Mouse (Mus musculus): ENCODE data around the gene Slc25a34.

Gene Slc25a34

DNA sequence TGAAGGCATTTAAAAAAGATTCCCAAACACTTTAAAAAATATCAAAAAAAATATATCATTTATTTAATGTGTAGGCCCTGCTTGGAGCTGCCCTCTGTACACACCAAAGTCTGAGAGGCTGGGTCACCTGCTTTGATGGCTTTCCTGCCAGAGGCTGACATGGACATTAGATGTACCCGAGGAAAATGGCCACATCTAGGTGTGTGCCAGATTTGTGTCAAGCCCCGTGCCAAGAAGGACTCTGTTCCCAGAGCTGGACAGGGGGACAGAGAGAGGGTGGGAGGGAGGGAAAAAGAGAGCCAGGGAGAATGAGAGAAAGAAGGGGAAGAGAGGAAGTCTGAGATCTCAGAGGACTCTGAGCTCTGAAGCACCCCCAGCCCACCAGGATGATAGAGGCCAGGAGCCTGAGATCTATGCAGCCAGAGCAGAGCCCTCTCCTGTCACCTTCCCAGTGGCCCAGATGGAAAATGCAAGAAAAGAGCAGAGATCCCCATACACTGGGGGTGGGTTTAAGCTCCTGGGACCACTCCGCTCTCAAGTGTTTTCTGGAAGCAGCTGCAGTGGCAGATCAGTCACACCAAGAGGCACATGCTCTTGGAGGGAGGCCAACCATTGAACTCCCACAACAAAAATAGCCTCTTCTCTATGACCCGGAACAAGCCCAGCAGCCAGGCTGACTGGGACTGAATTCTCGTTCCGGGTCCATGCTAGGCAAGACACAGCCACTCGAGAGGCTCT is 19.7 kb upstream of the Slc25a34 start:
- no peak for DNase-seq (ENCODE audit: low read depth, low spot score)

DNA sequence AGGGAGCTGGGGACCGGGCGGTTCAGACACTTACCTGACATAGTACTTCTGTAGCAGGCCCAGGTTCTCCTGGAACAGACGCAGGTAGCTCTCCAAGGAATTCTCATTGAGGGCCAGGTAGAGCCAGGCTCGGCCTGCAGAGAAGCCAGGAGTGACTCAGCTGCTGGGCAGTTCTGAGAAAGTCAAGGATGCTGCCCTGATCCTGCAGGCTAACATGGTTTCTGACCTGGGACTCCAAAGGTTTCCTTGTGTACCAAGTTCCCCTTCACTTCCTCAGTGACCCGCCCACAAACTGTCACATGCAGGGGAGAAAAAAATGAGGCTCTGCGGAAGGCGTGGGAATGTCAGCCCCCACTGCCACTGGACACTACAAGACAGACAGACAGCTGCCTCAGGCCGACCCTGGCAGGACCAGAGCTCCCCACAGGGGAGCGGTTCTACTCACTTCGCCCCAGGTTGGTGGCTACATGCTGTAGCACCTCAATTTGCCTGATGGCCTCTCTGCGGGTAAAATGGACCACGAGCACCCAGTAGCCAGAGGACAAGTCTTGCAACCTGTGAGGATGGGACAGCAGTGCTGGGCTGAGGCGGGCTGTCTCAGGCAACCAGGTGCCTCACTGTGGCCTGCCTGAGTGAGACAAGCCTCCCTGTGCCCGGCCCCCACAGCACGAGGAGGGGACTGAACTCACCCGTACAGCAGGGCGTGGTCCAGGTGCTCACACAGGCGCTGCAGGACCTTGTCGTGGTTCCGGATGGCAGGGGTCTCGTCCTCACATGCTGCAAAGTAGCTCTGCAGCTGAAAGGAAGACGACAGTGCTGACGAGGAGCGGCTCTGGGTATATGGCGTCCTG is 18.6 kb upstream of the Slc25a34 start:
- DNase-seq (ENCODE audit: low read depth, low spot score): no peak

- no peak for DNase-seq (ENCODE audit: low read depth, low spot score)
Measured at GRCm38 (mm10) chr4:141641353-141641771, 17.7 kb upstream of the Slc25a34 start.

DNA sequence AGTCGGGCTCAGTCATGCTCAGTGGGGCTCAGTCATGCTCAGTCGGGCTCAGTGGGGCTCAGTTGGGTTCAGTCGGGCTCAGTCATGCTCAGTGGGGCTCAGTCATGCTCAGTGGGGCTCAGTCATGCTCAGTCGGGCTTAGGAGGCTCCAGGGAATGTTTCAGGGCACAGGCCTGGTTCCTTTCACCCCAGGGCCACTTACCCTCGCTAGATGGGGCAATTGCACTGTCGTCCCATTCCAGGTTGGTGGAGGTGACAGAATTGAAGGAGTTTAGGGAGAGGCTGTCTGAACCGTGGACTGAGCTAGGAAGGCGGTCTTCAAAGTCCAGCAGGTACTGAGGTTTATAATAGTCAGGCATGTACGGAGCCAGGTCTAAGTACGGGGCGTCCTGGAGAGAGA is 15.9 kb upstream of the Slc25a34 start:
- no peak for DNase-seq (ENCODE audit: low read depth, low spot score)

- DNase-seq (ENCODE audit: low read depth, low spot score): no peak
Measured at GRCm38 (mm10) chr4:141636693-141637092, 13.1 kb upstream of the Slc25a34 start.

DNA sequence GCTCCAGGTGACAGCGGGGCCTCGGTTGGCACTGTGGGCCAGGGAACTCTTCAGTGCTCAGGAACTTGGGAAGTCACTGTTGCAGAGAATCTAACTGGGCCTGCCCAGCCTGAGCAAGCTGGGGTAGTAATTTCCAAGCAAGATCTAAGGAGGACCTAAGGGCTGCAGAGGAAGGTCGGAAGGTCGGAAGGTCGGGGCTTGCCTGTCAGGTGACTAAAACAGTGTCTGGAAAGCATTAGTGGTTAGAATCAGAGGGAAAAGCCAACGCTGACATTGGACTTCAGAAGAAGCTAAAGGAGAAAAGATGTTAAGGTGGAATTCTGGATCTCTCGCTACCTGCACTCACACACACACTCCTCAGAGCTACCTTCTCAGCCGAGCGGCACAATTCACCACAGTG is 12.4 kb upstream of the Slc25a34 start:
- no peak for DNase-seq (ENCODE audit: low read depth, low spot score)

GRCm38 (mm10) chr4:141632111-141632873 is 8.7 kb upstream of the Slc25a34 start:
- DNase-seq (ENCODE audit: low read depth, low spot score): no peak

GRCm38 (mm10) chr4:141631250-141631649 is 7.6 kb upstream of the Slc25a34 start:
- no peak for DNase-seq (ENCODE audit: low read depth, low spot score)

DNA sequence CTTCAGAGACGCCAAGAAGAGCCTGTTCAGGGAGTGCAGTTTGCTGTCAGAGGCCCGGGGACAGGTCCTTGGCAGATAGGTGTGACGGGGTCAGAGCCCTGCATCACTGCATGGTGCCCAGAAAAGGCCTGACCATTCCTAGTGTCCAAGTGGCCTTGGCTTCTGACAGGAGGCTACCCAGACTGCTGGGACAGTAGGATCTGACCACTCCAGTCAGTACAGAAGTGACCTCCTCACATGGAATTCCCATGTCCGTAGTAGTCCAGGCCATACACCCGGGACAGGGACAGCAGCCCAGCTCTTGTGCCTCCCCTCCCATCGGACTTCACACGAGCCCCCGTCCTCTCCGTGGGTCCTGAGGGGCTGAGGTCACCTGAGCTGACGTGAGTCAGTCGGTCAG is 6.4 kb upstream of the Slc25a34 start:
- no peak for DNase-seq (ENCODE audit: low read depth, low spot score)

GRCm38 (mm10) chr4:141628661-141629060 is 5.0 kb upstream of the Slc25a34 start:
- no peak for DNase-seq (ENCODE audit: low read depth, low spot score)

- DNase-seq (ENCODE audit: low read depth, low spot score): no peak
Measured at GRCm38 (mm10) chr4:141627502-141627901, 3.9 kb upstream of the Slc25a34 start.

DNA sequence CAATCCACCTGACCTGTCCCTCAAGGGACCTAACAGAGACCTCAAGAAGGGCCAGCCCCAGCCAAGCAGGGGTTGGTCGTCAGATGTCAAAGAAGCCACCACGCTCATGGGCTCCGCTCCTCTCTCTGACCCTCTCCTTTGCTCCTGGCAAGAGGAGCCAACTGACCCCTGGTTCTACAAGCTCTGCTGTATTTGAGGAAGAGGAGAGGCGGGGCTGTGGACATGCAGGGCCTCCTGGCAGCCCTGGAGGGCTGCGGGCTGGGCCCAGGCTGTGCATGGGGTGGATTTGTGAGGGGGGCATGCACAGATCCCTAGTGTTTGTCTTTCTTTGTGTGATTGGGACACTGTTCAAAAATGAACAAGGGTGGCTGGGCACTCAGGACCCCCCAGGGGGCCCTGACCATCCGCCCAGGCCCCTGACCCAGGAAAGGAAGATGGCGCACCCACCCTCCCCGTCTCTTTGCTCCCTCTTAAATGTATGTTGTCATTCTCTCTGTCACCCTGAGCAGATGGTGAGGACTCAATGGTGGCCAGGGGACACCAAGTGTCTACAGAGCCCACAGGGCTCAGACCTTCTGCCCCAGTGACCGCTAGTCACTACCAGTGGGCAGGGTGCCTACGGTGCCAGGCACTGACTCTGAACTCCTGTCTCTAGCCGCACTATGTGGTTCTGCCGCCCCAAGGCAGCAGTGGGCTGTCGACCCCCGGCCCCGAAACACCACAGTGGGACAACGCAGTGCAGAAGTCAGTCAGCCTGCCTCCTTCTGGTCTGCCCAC is 2.3 kb upstream of the Slc25a34 start:
- no peak for DNase-seq (ENCODE audit: low read depth, low spot score)

DNA sequence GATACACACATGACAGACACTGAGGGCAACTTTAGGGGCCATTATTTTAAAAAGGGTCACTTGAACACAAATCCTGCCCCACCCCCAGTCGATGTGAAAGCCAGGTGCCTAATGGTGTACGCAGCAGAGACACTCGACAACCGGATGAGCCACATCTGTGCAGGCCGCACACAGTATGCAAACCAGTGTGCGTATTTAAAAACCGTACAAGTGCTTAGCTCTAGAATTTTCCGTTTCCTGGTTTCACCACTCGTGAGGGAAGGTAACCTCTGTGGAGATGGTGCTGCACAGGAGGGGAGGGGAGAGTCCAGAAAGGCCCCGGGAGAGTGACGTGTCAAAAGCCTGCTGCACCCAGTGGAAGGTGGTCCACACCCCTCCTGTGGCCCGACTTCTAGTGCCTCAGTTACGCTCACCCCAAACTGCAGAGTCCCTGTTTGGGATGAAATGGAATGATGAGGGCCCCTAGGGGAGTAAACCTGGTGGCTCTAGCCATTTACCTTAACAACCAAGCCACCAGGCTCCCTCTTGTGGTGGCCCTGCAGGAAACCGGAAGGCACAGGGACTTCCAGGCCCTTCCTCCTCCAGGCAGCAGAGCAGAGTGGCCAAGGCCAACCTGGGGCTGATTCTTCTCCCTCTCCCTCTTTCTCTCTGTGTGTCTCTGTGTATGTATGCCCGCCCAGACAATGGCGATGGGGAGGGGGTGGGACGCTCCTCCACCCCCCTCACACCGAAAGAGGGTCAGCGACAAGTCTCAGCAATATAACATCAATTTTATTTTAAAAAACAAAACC is 1.6 kb upstream of the Slc25a34 start:
- peak; percentile 87 for DNase-seq (ENCODE audit: low read depth, low spot score)

DNA sequence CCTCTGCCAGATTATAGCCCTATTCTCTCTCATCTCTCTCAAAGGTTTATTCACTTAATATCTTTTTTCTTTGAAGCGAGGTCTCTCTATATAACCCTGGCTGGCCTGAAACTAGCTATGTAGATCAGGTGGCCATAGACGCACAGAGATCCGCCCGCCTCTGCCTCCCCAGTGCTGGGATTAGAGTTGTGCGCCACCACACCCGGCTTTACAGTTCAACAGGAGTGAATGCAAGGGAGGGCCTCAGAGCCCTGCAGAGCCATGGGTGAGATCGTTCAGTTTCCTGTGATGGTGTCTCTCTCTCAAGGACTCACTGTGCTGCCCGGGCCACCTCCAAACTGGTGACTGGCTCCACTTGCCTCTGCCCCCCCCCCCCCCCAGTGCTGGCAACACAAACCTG is 513 bp upstream of the Slc25a34 start:
- DNase-seq (ENCODE audit: low read depth, low spot score): no peak

DNA sequence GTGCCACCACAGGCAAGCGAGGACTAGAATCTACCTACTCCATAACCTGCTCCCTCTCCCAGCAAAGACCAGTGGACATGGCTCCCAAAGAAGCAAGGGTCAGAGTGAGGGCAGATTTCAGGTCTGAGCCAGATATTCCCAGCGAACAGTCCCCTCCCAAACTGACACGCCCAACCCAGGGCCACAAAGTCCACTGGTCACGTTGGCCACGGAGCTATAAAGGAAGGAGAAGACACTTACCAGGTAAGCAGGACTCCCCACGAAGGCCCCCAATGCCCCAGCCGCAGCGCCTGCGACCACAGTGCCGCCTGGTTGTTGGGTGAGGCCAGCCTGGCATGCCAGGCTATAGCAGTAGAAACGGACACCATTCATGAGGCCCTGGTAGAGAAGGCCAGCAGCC is 584 bp downstream of the Slc25a34 start:
- DNase-seq (ENCODE audit: low read depth, low spot score): no peak

- DNase-seq (ENCODE audit: low read depth, low spot score): no peak
Measured at GRCm38 (mm10) chr4:141622580-141622979, 1.0 kb downstream of the Slc25a34 start.

DNA sequence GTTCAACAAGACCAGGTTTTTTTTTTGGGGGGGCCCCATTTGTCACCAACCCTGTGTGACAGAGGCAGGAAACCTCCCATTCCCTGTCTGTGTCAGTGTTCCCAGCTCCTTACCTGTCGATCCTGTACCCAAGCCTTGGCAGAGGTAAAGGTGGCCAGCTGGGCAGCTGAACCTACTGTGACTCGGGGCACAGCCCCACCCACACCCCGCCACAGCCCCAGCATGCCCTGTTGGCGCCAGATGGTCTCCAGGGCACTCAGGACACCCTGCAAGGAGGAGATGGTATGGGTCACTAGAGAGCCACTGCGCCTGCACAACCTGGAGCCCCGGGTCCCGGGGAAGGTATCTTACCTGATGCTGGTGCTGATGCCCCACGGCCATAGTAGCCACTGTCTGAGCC is 1.5 kb downstream of the Slc25a34 start:
- no peak for DNase-seq (ENCODE audit: low read depth, low spot score)

DNA sequence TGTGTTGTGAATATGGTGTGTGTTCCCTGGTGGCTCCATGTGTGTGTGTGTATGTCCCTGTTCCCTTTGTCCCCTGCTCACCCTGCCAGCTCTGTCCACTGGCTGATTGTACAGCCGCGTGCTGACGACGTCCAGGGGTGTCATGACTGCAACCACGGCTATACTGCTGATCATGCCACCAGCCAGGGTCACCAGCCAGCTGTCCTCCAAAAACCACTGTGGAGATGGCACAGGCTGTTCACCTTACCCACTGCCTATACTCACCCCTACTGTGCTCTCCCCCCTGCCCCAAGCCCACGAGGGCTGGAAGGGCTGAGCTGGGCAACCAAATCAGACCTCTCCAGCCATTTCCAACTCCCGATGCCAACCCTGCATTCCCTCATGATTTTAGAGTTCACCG is 2.3 kb downstream of the Slc25a34 start:
- no peak for DNase-seq (ENCODE audit: low read depth, low spot score)

DNA sequence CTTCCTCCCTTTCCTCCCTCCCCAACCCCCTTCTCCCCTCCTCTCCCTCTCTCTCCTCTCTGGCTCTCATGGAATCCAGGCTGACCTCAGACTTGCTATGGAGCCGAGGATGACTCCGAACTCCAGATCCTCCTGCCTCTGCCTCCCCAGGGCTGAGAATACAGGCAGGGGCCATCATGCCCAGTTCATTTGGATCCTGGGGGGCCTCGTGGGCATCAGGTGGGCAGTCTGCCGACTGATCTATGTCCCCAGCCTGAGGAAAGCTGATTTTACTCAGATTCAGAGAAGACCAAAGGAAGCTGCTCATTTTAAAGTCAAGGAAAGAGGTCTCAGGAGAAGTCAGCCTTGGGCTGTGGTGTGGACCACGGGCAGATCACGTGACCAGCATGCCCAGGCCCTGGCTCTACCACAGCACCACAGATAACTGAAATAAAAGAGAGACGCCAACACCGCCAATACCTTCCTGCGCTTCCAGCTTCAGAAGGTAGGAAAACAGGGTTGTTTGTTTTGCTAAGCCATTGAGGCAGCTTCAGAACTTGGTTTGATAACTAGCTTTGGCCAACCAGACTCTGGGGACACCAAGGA is 4.2 kb downstream of the Slc25a34 start:
- DNase-seq (ENCODE audit: low read depth, low spot score): no peak

DNA sequence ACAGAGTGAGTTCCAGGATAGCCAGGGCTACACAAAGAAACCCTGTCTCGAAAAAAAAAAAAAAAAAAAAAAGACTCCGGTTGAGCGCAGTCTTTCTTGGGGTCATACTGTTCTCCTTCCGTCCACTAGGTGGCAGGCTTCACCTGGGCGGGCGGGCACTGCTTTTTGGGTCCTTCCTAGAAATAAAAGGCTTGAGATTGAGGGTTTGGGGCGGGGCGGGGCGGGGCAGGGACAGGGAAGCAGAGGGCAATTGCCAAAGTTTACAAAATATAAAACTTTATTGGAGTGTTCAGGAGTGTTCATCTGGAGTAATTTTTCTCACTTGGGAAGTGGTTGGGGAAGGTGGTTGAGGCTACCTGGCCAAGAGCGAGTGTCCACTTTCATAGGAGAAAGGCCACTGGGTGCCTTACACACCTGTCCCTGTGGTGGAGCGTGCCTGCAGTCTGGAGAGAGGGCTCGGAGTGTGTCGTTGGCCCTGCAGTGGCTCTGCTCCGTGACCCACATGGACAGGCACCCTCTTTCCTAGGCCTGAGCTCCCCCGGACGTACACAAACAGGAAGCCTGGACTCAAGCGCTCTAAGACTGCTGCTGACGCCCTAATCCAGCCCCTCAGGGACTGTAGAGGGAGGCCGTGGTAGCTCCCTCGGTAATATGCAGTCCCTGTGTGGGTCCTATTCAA is 4.9 kb downstream of the Slc25a34 start, which contains the start of gene Tmem82:
Gene Tmem82 (minus strand): TSS at position 69 of the 679 bp plus-strand sequence.
- DNase-seq (ENCODE audit: low read depth, low spot score): peak; percentile 71

All from ES-CJ7 (cell line).